Mouse (Mus musculus) forelimb bud, embryonic 11.5 days (tissue): Measurements from ENCODE around the gene Alcam.
A peak's percentile ranks its signal among the peaks of the same experiment; 100 is the strongest.

ENCODE experiments used
- DNase-seq: peaks from one replicate; pipeline ENCODE4 v3.0.0-alpha.2; 2012; ENCODE audit warnings: low read depth, low spot score

Alcam gene

DNA sequence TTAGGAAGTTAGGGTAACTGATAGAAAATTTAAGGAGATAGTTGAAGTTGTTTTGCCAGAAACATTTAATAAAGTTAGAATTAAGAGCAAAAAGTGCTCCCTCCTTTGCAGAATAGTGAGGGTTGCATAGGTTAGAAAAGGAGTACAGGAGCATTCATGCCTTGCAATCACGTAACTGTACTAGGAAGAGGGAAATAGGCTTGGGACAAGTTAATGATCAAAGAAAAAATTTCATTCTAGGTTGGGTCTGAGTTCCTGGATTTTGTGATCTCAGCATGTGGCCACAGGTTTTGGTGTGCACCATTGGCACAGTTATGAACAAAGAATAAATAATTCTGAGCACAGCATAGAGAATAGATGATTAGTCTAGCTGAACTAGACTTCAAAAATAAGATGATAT is 192.1 kb downstream of the Alcam start:
- DNase-seq: no peak

DNA sequence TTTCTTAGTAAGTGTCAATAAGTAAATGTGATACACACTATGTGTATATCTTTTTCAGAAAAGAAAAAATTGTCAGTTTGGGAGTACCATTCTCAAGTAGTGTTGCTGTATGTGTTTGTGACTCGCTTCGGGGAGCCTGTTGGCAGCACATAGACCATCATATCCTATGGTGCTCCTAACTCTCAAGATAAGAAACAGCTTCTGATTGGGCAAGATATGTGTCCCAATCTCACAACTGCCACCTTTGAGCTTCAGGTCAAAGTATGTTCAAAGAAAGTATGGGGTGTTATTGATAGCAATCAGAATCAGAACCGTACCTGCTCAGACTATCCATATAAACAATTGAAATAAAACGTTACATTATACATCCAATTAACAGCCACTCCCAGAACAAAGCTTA is 202.9 kb downstream of the Alcam start:
- DNase-seq: no peak

DNA sequence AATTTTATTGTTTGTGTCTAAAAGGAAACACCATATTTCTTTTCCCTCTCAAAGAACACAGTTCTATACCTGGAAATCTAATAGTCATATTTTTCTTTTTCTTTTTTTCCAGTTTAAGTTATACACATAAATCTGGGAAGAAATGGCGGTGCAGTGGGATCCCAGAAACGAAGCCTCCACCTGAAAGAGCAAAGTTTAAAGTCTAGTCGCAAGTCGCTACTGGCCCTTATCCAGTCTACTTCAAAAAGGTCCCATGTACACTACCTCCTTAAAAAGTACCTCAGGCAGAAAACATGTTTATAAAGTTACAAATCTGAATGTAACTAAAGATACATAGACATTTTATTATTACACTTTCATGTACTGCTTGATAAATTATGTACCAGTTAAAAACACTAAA is 203.7 kb downstream of the Alcam start:
- no peak for DNase-seq

DNA sequence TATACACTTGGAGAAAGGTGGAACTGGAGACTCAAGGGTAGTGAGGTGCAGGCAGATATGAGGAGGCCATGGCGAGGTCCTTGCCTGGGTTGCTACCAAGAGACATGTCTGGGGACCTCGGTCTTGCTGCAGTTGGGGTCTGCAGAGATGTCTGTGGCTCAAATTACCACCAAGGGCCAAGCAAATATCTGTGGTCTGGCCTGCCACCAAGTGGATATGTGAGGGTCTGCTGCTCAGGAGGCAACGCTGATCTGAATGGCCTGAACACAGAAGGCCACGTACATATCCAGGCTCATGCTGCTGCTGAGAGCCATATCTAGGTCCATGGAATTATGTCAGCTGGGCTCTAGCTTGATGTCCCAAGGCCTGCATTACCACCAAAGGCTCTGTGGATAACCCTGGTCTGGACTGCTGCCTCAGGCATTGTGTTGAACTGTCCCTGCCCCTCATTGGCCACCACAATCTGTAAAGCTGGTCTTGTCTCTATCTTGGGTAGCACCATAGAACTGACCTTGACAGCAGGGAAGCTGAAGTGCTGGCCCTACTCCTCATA is 210.4 kb downstream of the Alcam start:
- DNase-seq: no peak

DNA sequence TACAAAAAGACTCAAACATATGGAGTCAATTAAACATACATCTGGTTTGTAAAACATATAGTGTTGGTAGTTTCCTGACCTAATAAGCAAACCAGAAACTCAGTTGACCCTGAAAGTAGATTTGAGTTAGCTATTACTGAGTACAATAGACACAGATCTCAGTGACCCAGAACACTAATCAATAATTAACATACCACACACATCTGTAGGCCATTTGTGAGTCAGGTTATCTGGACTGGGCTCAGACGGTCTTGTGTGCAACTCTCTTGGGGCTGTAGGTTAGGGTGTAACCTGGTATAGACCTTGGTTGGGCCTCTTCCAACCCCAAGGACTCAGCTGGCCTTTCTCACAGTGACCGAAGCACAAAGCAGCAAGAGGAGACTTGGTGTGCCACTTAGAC is 211.7 kb downstream of the Alcam start:
- peak; percentile 65 for DNase-seq

DNA sequence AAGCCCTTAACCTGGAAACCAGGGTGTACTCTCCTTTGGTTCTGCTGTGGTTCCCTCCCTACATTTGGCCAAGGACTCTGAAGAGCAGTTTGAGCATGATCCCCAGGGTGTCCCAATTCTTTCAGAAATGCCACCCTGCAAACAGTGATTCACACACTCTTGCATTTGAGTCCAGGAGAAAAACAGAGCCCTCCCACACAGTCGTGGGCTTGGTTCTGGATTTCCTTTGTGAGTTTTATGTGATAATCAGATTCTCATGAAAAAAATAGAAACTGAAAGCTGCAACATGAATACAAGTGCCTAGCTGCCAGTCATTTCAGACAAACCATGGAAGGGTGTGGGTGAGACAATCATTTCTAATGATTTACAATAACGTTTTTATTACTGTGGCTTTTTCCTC is 223.9 kb downstream of the Alcam start:
- DNase-seq: no peak

DNA sequence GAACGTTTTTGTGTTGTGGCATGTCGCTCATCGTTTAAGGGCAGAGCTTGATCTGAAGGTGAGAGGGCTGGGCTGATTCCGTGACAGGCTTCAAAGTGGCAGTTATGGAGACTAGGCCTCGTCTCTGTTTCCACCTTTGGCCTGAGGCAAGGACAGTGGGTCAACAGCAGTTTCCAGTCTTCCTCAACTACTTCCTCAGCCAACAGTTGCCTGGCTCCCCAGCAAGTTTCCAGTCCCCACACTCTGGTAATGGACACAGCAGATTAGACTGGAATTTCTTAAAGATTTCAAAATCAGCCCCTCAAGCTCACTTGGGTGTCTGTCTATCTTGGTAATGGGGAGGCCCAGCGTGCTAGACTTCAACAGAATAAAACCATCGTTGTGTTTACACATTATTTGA is 224.4 kb downstream of the Alcam start:
- DNase-seq: no peak

DNA sequence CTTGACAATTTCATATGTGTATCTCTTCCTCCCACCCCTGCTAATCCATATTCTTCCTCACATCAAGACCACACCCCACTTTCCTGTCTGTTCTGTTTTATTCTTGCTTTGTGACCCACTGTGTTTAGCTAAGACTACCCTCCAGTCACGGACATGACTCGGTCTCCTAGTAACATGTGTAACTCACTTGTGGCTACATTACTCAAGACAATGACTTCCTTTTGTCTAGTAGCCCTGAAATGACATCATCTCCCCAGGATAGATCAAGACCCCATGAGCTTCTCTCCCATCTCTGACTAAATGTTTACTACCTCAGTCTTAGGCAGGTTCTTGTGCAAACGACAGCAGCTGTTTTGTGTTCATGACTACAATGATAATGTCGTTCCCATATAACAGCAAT is 231.0 kb downstream of the Alcam start:
- DNase-seq: no peak

DNA sequence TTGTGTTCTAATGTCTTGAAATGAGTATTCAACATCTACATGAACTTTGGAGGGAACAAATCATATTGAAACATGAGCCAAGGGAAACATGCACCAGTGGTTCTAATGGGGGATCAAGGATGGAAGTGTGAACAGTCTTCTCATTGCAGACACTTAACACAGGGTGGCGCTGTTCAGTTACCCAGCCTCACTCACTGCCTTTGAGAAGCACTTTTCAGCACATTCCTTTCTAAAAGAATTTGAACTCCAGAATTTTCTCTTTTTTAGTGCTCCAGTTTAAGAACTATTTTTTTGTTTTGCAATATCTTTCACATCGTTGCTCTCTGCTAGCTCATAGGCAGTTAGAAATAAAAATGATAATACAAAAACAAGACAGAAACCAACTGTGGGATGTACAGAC is 234.8 kb downstream of the Alcam start:
- DNase-seq: peak; percentile 52

DNA sequence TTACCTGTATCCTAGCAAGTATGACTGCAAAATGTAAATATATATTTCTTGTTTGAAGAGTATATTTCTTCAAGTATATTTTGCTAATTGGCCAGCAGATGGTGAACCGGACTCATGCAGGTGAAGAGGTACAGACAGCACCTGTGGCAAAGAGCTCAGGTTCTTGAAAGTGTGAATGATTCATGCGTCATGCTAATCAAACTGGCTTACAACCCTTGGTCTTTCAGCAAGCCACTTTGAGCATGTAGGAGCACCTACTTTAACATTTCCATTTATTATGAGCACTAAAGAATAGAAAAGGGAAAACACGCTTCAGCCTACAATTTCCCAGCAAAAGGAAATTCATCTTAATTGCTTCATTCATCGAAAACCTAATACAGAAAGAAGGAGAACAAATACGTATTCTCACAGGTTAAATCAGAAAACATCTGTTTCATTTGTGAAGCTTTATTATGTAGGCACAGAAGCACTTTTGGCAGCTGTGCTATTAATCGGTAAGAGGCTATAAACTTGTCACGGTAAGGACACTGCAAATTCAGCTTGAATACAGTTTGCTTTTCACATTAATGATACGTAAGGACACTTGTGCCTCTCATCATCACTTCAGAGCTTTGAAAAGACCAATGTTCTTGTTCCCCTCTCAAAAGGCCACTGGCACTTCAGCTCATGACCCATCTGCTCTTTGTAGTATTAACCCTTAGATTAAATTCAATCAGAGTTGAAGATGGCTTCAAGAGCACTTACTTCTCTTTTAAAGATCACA is 242.8 kb downstream of the Alcam start:
- DNase-seq: no peak

DNA sequence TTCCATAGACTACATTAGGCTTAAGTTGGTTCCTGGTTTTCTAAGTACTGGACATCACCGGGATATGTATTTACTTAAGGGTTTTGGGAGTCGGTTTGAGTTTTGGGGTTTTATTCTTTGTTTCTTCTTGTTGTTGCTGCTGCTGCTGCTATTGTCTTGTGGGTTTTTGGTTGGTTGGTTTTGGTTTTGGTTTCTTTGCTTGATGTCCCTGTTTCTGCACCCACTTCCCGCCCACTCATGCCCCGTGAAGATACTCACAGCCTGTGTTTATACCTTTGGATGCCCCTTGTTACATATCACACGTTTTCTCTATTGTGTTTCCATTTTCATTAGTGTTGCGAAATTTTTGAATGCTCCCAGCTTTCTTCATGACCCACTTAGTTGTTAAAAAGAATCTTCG is 253.8 kb downstream of the Alcam start:
- no peak for DNase-seq
